Mouse (Mus musculus): ENCODE results near the gene Cdk5rap2.

The Cdk5rap2 gene

GRCm38 (mm10) chr4:70335444-70336144, 74.6 kb downstream of the Cdk5rap2 start:
- no peak for DNase-seq

DNA sequence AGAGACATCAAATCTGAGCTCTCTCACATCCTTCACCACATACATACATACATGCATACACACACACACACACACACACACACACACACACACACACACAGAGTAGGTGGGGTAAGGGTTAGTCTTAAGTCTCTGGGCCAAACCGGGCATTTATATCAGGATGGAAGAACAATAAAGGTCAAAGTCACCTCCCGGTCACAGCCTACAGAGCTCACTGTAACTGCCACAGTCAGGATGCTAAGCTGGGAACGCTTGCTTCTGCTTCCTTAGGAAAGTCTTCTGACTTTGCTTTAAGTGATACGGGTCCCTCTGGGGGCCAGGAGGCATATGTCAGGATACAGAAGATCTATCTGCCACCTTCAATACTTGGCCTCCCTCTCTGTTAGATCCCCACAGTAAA, 75.2 kb downstream of the Cdk5rap2 start:
- DNase-seq = no peak

- no peak for DNase-seq
Observed at GRCm38 (mm10) chr4:70332981-70333380, 77.3 kb downstream of the Cdk5rap2 start.

- DNase-seq = no peak
Observed at GRCm38 (mm10) chr4:70332576-70332975, 77.7 kb downstream of the Cdk5rap2 start.

DNA sequence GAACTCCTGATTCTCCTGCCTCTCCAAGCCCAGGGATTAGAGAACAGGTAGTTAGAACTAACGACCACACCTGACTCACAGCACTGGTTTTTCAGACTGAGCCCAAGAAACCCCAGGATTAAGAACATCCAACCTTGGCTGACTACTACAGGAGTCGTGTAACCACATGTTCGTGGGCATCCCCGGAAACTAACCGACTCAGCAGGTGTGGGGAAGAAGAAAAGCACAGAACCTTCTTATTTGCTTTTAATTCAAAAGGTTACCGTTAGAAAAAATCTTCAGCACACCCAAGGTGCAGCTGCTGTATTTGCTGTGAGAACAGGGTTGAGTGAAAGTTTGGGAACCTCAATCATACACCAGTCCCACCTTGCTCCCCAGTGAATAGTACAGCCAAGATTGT, 79.1 kb downstream of the Cdk5rap2 start:
- no peak for DNase-seq

DNA sequence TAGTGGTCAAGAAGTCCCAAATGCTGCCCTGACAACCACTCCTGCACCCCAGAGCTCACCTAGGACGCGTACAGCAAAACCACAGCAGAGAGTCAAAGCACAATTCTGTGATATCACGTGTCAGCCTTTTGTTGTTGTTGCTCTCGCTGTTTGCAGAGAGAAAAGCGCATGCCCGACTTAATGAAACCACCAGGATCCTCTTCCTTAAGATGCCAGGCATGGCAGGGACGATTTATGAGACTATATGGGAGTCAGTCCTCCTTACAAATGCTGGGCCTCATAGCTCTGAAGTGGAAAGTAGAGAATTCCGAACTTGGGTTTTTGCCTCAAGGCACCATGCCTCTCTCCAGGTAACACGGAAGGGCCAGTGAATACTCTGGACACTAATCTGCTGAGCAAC, 82.2 kb downstream of the Cdk5rap2 start:
- DNase-seq = no peak

DNA sequence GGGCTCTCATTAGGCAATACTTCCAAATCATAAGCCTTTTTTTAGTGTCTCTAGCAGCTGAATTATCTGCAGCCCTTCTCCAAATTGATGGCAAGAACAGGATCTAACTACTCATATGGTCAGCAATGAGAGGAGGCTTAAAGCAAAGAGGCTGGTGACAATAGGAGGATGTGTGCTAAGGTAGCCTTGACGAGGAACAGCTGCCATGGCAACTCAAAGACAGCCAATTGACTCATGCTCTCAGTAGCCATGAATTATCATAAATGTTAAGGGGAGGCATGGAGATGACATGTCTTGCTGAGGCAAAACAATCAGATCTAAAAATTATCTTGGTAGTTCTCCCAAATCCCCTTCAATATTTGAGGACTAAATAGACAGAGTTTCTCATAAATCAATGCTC, 82.8 kb downstream of the Cdk5rap2 start:
- no peak for DNase-seq

DNA sequence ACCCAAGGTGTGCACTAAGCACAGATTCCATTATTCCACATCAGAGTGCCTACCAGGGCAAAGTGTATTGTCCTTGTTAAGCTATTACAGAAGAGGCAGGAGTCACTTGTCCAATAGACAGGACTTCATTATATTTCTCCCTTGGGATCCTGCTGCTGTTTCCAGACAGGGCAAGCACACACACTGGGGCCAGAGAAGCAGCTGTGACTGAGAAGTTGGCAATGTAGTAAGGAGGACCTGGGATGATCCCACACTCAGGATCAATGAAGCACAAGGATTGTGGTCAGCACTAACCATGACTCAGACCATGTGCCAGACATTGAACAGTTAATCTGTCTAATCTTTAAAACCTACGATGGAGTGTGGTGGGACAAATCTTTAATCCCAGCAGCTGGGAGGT, 88.7 kb downstream of the Cdk5rap2 start:
- DNase-seq = no peak

DNA sequence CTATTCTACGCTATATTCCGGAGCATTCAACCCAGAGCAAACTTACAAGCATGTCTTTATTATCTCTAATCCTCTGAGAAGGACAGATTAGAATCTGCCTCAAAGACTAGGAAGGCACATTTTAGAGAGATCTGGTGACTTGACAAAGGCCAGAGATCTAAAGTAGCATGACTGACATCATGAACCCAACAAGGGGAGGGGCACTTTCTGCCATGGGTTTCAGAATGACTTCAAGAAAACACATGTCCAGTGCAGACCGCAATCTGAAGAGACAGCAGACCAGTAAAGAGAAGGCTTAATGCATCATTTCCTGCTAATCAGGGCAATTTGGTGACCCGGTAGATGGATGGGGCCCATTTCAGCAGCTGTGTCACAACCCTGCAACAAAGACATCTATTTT, 98.1 kb downstream of the Cdk5rap2 start:
- DNase-seq = no peak

DNA sequence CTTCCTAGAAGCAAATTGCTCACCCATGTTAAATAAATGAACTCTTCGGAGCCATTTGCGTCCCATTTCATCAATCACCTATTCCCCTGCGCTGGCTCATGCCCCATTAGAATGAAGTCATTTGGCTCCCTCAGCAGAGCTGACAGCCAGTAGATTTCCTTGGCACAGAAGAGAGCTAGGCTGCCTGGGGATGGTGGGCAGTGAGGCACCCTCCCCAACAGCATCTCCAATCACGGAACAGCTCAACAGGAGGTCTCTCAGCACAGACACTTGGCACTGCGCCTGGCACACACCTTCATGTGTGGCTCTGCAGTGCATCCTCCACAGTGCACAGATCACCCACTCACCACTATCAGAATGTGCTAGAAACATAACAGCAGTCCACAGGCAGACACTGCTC, 98.7 kb downstream of the Cdk5rap2 start:
- no peak for DNase-seq

GRCm38 (mm10) chr4:70307230-70307629, 103.0 kb downstream of the Cdk5rap2 start:
- peak; percentile 51 to 55 for DNase-seq

DNA sequence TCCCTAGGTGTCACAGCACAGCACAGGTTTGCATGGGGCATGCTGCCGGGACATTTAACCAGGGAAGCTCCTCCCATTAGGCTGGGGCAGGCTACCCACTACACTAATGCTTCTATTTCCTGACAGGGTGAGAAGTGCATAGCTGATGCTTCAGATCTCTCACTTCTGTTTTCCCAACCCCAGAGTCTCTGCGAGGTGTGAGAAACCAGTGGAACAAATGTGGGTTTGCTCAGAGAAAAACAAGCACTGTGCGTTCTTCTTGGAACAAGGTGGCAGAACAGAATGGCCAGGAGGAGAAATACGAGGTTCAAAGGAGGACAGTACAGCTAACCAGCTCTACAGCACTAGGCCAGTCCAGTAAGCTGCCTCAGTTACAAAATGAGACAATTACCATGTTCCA, 106.4 kb downstream of the Cdk5rap2 start:
- no peak for DNase-seq

- DNase-seq = no peak
Observed at GRCm38 (mm10) chr4:70301187-70301586, 109.1 kb downstream of the Cdk5rap2 start.

GRCm38 (mm10) chr4:70289361-70289760, 120.9 kb downstream of the Cdk5rap2 start:
- no peak for DNase-seq

GRCm38 (mm10) chr4:70283163-70283562, 127.1 kb downstream of the Cdk5rap2 start:
- no peak for DNase-seq

DNA sequence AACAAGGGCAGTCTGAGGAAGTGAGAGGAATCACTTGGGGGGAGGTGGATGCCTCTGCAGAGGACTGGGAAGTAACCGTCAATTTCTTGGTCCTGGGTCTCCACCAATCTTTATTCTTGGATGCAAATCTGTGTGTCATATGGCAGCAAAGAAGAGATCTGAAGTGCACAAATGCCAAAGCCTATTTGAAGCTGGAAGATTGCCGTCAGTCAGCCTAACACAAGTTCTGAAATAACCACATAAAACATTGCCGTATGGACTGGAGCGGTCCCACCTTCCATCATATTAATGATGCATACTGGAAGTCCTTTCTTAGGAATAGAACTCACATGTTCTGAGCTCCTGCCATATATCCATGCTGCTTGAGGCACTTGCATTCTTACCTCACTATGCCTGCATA, 131.4 kb downstream of the Cdk5rap2 start:
- no peak for DNase-seq

- DNase-seq = no peak
Observed at GRCm38 (mm10) chr4:70278057-70278456, 132.2 kb downstream of the Cdk5rap2 start.

DNA sequence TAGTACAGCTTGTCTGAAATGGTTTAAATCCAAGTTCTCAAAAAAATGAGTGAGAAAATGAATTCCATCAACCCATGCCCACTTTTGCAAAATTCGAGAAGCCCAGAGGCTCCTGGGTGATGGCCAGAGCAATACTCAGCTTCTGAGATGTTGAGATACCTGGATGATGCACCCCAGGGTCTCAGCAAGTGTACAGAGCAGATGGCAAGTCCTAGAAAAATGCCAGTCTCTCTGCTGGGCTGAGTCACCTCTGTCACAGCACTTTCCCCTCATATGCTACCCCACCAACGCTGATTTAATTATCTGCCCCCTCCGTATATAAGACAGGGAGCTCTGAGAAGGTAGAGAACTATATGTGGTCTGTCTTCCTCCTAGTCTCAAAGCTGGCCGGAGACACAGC, 137.3 kb downstream of the Cdk5rap2 start:
- DNase-seq = no peak

DNA sequence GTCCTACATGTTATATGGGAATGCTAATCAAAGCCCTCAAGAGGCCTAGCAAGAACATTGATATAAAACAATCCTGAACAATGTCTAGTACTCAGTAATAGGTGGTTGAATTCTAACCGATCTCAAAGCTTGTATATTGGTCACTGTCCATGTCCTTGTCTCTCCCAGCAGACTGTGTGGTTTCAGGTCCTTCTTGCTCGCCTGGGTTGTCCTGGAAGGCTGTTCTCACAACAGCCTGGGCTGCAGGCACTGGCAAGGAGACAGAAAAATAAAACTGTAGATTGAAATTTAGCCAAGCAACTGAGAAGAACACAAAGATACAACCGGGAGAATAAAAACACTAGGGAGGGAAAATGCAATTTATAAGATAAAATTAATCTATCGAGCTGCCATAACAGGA, 137.7 kb downstream of the Cdk5rap2 start:
- no peak for DNase-seq

GRCm38 (mm10) chr4:70267213-70267906, 142.9 kb downstream of the Cdk5rap2 start:
- DNase-seq = no peak

DNA sequence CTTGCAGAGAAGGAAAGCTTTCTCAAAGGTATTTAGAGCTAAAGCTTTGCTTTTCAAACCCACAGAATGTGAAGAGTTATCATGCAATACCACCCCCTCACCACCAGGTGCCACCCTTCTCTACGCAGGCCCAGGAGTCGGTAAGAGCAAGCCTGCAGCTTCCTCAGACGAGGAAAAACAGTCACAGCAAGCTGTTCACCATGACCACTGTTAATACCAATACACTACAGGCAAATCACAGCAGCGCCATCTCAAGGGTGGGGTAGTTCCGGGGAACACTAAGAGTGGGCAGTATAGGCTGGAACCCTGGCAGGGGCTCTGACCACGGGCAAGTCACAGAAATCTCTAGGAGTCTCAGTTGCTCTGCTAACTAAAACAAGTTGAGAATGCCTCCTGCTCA, 145.0 kb downstream of the Cdk5rap2 start:
- peak; percentile 63 to 65 for DNase-seq

DNA sequence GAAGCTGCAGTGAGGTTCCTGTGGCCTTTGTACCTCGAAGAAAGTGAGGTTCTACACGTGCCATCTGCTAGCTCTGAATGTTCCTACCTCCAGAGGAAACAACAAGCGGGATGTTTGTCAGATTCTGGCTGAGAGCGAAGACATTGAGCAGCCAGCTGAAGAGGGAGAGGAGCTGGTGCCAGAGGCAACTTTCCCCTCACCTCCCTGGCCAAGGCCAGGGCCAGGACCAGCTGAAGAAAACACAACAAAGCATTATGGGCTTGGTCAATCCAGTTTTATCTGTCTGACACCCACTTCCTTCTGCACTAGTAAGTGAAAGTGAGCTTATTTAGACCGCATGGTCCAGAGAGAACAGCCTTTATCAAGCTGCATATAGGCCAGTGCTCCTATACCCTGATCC, 147.4 kb downstream of the Cdk5rap2 start:
- DNase-seq = no peak

DNA sequence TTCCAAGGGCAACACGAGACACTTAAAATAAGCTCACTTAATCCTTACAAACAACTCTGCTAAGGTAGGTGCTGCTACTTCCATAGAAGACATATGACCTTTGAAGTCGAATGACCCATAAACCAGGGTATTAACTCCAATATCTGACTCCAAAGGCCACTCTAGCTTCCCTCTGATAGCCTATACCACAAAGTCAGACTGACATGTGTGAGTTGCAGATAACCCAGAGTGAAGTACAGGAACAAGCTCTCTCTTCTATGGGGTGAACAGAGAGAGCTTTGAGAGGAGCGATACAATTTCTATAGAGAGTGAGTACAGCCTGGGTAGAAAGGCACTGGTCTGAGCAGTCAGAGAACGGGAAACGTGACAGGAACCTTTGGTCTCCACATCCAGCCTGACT, 148.9 kb downstream of the Cdk5rap2 start:
- DNase-seq = no peak

DNA sequence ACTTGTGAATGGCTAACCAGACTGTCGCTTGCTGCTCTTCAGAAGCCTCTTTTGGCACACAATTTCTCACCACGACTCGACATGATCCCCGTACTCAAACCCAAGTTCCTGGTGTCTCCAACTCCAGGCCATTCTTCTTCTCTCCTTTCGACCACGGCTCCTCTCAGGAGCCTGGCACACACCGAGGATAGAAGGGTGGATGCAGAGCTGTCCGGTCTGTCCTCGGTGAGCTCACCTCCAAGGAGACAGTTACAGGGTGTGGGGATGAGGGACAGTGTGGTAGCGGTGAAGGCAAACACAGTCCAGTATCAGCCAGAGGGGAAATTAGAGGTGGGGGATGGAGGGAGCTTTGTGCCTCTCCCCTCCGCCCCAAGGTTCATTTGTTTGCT, 149.8 kb downstream of the Cdk5rap2 start:
- no peak for DNase-seq

Measured in B cell, adult 2 months (primary cell).